Mouse (Mus musculus) intestine, embryonic 15.5 days (tissue): ENCODE results near the gene Izumo1. TPM values are rescaled to one million over a fixed set of nuclear protein-coding genes. Genes with fewer than 3 reads are reported as not detected.
"Not testable (repeated sequence)": the region's sequence is repeated elsewhere in the genome, so short reads cannot be mapped to it uniquely, and the experiment has no call there.

Experiments
- ATAC-seq: fragments of 200-750 bp; cut with Nextera tagmentation; 2 replicates; pipeline ENCODE4 v1.8.0; 2017; ENCODE audit warnings: moderate TSS enrichment, moderate library complexity
- H3K27ac ChIP-seq: fragments of 300-500 bp; sonication (generic); 2 replicates; pipeline ENCODE4 v1.5.1; 2015; ENCODE audit warnings: mild to moderate bottlenecking, inconsistent platforms
- H3K27me3 ChIP-seq: fragments of 300-500 bp; sonication (generic); replicated peaks from 2 replicates; pipeline ENCODE4 v1.6.1; 2015; ENCODE audit warnings: inconsistent platforms
- H3K36me3 ChIP-seq: fragments of 300-500 bp; sonication (generic); 2 replicates; pipeline ENCODE4 v1.6.1; 2015; ENCODE audit warnings: inconsistent platforms
- H3K4me1 ChIP-seq: fragments of 300-500 bp; sonication (generic); replicated peaks from 2 replicates; pipeline ENCODE4 v1.6.1; 2015; ENCODE audit warnings: inconsistent platforms
- H3K4me2 ChIP-seq: fragments of 300-500 bp; sonication (generic); replicated peaks from 2 replicates; pipeline ENCODE4 v1.6.1; 2015; ENCODE audit warnings: mild to moderate bottlenecking, inconsistent platforms
- H3K4me3 ChIP-seq: fragments of 300-500 bp; sonication (generic); replicated peaks from 2 replicates; pipeline ENCODE4 v1.5.1; 2015; ENCODE audit warnings: inconsistent platforms
- H3K9ac ChIP-seq: fragments of 300-500 bp; sonication (generic); 2 replicates; pipeline ENCODE4 v1.6.1; 2015; ENCODE audit warnings: inconsistent platforms
- H3K9me3 ChIP-seq: fragments of 300-500 bp; sonication (generic); 2 replicates; pipeline ENCODE4 v1.6.1; 2016; ENCODE audit warnings: inconsistent platforms
- WGBS: fragments of 180-500 bp; shearing (Covaris S2); methylation state at CpG from one replicate; pipeline ENCODE4 v1.1.7; 2015; 5-methylcytosine and 5-hydroxymethylcytosine counted together
- polyA plus RNA-seq: library from polyadenylated mRNA; unstranded; fragments of >200 nt; fragmentation: Nextera tagmentation; extraction: Ambion mirVana; gene quantifications from 2 replicates; pipeline ENCODE4 v1.2.1, GENCODE M21; 2015

The Izumo1 gene
- polyA plus RNA-seq, 1 experiment from 2014 or later = not detected

DNA sequence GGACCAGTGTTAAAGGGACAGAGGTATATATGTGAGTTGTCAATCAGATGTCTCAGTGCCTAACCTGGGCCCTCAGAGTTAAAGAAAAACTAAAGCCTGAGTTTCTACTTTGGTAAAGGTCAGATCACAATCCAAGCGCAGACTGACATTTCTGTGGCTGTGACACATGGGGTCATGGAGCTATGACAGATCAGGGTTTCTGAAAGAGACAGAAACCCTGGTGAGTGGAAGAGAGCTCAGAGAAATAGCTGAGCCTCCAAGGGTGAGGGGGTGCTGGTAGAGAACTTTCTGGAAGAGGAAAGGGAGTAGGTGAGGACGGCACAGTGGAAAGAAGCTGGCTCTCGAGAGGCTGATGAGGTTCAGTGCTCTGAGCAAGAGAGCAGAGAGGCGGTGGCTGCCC is 25.1 kb downstream of the Izumo1 start:
- WGBS = 82% methylated on average over 4 of the region's 4 CpGs
- no peak for ATAC-seq
- no peak overlapping the region for H3K9ac ChIP-seq

GRCm38 (mm10) chr7:45649351-45649750 is 27.7 kb downstream of the Izumo1 start:
- Histone ChIP-seq H3K27ac (no peak overlapping the region), H3K9me3 (no peaks in the 10 kb centered on the region), H3K4me1 (peaks cover 10% of the 10 kb centered on the region; the same call in 1 of the 2 replicates), H3K4me3 (no peak overlapping the region), H3K4me2 (no peak overlapping the region), H3K36me3 (no peaks in the 10 kb centered on the region), H3K27me3 (no peaks in the 10 kb centered on the region), H3K9ac (no peak overlapping the region)
- 70% methylated on average over 8 of the region's 8 CpGs for WGBS
- ATAC-seq = no peak

More for the DNA sequence above, 25.1 kb downstream of the Izumo1 start:
- Histone ChIP-seq H3K4me1 (peaks cover 21% of the 10 kb centered on the region), H3K4me2 (no peak overlapping the region), H3K4me3 (no peak overlapping the region), H3K27me3 (no peaks in the 10 kb centered on the region), H3K9me3 (no peaks in the 10 kb centered on the region), H3K36me3 (no peaks in the 10 kb centered on the region), H3K27ac (no peak overlapping the region)

DNA sequence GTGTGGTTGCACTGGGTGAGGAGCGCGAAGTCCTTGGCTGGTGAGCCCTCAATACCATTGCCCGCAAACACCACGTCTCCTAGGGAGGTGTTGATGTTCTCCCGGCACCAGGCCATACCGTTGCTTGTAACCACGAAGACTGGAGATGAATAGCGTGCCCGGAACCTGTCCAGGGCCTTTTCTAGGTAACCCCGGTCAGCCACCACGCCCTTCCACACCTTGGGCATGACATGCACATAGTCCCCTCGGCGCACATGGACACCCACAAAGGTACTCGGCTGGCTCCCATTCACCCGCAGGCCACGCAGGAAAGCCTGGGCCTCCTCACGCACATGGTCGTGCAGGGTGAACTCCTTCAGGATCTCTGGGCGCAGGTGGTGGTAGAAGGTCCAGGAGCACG is 28.9 kb downstream of the Izumo1 start:
- 94% methylated on average over 20 of the region's 20 CpGs for WGBS
- not testable (repeated sequence) for H3K4me1 ChIP-seq, H3K27me3 ChIP-seq, H3K27ac ChIP-seq, H3K4me2 ChIP-seq, ATAC-seq, H3K9ac ChIP-seq, H3K36me3 ChIP-seq, H3K9me3 ChIP-seq, H3K4me3 ChIP-seq

- no peaks in the 10 kb centered on the region for H3K27me3 ChIP-seq
- no peaks in the 10 kb centered on the region for H3K9me3 ChIP-seq
- H3K4me2 ChIP-seq = peak overlapping the region; percentile 50
- H3K4me1 ChIP-seq = 0 out of 2 replicates have a peak, but pooled peaks cover 8% of the 10 kb centered on the region
- ATAC-seq = peak; percentile 82
- no peaks in the 10 kb centered on the region for H3K36me3 ChIP-seq
- H3K4me3 ChIP-seq = 0 out of 2 replicates have a peak overlapping the region, but pooled peaks have one; percentile 2
- WGBS = 34% methylated on average over 17 of the region's 17 CpGs
- H3K27ac ChIP-seq = no peak overlapping the region
- no peak overlapping the region for H3K9ac ChIP-seq
Observed at GRCm38 (mm10) chr7:45654424-45655047, 32.9 kb downstream of the Izumo1 start.

DNA sequence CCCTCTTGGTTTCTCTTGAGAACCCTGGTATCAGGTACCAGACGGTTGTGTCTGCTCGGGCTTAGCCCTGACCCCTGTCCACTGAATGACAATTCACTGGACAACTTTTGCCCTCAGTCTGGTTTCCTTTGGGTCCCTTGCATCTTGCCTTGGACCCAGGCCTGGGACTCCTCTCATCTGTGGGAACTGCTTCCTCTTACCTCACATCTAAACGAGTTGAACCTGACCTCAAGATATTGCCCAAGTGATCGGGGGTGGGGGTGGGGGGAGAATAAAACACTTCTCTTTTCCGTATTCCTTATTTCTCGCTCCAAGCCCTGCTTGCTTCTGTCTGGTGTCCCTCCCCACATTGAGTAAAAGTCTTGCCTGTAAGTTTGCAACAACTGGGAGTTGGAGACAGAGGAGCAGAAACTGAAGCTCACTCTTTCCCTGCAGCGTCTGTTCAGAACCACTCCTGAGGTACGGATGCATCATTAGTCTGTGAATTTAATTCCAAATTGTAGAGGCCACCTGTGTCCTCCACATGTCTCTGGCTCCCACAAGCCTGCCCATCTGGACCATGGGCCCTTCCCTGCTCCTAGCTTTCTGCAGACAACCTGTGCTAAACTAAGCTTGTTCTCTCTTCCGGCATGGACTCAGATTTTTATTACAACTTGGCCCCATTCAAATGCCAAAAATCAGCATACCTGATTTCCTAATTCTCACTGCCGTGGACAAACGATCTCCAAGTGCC is 39.3 kb downstream of the Izumo1 start:
- no peak for ATAC-seq
- Histone ChIP-seq H3K27me3 (no peaks in the 10 kb centered on the region; the same call in 1 of the 2 replicates), H3K27ac (no peak overlapping the region), H3K4me3 (no peak overlapping the region), H3K9me3 (no peaks in the 10 kb centered on the region), H3K4me1 (peaks cover 18% of the 10 kb centered on the region), H3K9ac (no peak overlapping the region), H3K4me2 (no peak overlapping the region), H3K36me3 (no peaks in the 10 kb centered on the region)
- WGBS = 83% methylated on average over 11 of the region's 11 CpGs

- not testable (repeated sequence) for H3K4me2 ChIP-seq, H3K9ac ChIP-seq, H3K4me3 ChIP-seq, H3K27me3 ChIP-seq, H3K36me3 ChIP-seq, ATAC-seq, H3K9me3 ChIP-seq, H3K27ac ChIP-seq
- H3K4me1 ChIP-seq = peaks cover 21% of the 10 kb centered on the region
- WGBS = 87% methylated on average over 6 of the region's 6 CpGs
Observed at GRCm38 (mm10) chr7:45661702-45662101, 40.1 kb downstream of the Izumo1 start.

- Histone ChIP-seq H3K9me3 (no peaks in the 10 kb centered on the region), H3K4me3 (peak overlapping the region; percentile 18), H3K27me3 (no peaks in the 10 kb centered on the region; the same call in 1 of the 2 replicates), H3K4me2 (peak overlapping the region; percentile 33), H3K9ac (peak overlapping the region; percentile 23; the same call in 1 of the 2 replicates), H3K4me1 (peaks cover 23% of the 10 kb centered on the region), H3K27ac (0 out of 2 replicates have a peak overlapping the region, but pooled peaks have one; percentile 11), H3K36me3 (no peaks in the 10 kb centered on the region)
- peak; percentile 49; the same call in 1 of the 2 replicates for ATAC-seq
- WGBS = 39% methylated on average over 13 of the region's 13 CpGs
Observed at GRCm38 (mm10) chr7:45665303-45666138, 43.9 kb downstream of the Izumo1 start.

- 67% methylated on average over 7 of the region's 7 CpGs for WGBS
- ATAC-seq = peak; percentile 59; the same call in 1 of the 2 replicates
- Histone ChIP-seq H3K4me1 (peaks cover 23% of the 10 kb centered on the region), H3K4me2 (peak within 1 kb of the TSS; percentile 33), H3K36me3 (no peaks in the 10 kb centered on the region), H3K27ac (0 out of 2 replicates have a peak within 1 kb of the TSS, but pooled peaks have one; percentile 11), H3K9ac (peak within 1 kb of the TSS; percentile 23; the same call in 1 of the 2 replicates), H3K27me3 (no peaks in the 10 kb centered on the region; the same call in 1 of the 2 replicates), H3K9me3 (no peaks in the 10 kb centered on the region), H3K4me3 (peak within 1 kb of the TSS; percentile 18)
Observed at GRCm38 (mm10) chr7:45666161-45666560, 44.5 kb downstream of the Izumo1 start, which contains the start of gene Fut2. Gene Fut2, minus strand, starts transcription at chr7:45666394.

DNA sequence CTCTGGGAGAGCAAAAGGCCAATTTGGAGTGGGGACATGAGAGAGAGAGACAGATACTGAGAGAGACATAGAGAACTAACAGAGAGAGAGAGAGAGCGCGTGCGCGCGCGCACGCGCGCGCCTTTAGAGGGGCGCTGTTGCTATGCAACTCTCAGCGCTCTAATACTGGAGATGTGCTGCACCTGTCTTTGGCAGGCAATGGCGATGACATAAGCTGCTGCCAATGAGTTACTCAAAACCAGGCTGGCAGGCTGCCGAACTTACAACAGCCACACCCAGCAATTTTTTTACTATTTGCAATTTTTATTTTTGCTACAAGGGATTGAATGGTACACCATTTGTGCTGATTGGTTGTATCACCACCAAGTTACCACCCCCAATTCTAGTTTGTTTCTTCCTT is 46.1 kb downstream of the Izumo1 start:
- ATAC-seq = no peak
- Histone ChIP-seq H3K9ac (no peak overlapping the region), H3K4me1 (peaks cover 23% of the 10 kb centered on the region), H3K27me3 (no peaks in the 10 kb centered on the region; the same call in 1 of the 2 replicates), H3K36me3 (no peaks in the 10 kb centered on the region), H3K4me3 (no peak overlapping the region), H3K27ac (no peak overlapping the region), H3K9me3 (no peaks in the 10 kb centered on the region), H3K4me2 (no peak overlapping the region)
- WGBS = 78% methylated on average over 14 of the region's 14 CpGs

GRCm38 (mm10) chr7:45668921-45669320 is 47.3 kb downstream of the Izumo1 start:
- Histone ChIP-seq H3K27ac (no peak overlapping the region), H3K4me3 (no peak overlapping the region), H3K9me3 (no peaks in the 10 kb centered on the region), H3K36me3 (no peaks in the 10 kb centered on the region), H3K4me2 (no peak overlapping the region), H3K4me1 (peaks cover 21% of the 10 kb centered on the region), H3K9ac (no peak overlapping the region), H3K27me3 (no peaks in the 10 kb centered on the region; the same call in 1 of the 2 replicates)
- WGBS = 97% methylated on average over 9 of the region's 9 CpGs
- no peak for ATAC-seq

DNA sequence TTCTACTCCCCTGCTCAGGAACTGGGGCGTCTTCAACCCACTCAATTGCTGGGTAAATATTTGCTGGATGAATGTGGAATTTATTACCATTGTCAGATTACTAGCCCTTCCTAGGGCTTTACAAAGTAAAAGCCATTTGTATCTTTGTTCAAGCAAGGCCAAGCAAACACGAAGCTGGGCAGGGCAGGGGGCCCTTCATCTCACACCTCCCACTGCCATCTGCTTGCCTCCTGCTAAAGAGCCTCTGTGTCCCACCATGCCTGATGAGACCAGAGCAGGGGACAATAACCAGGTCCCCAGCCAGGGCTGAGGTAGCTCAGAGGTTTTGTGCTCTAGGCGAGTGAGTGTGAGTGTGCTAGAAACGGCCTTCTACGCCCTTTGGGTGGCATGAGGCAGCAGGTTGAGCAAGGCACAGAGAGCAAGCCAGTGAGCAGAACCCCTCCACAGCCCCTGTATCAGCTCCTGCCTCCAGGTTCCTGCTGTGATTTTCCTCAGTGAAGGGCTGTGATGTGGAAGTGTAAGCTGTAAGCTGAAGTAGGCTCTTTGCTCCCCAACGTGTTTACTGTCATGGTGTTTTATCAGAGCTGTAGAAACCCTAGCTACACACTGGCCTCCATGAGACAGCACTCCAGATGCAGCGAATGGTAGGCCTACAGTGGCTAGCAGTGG is 56.1 kb downstream of the Izumo1 start:
- peak overlapping the region; percentile 18; the same call in 1 of the 2 replicates for H3K27ac ChIP-seq
- H3K4me2 ChIP-seq = no peak overlapping the region
- no peaks in the 10 kb centered on the region for H3K9me3 ChIP-seq
- WGBS = 56% methylated on average over 7 of the region's 7 CpGs
- ATAC-seq = peak; percentile 35
- H3K9ac ChIP-seq = no peak overlapping the region
- H3K4me1 ChIP-seq = peaks cover 21% of the 10 kb centered on the region; the same call in 1 of the 2 replicates
- H3K27me3 ChIP-seq = no peaks in the 10 kb centered on the region
- no peak overlapping the region for H3K4me3 ChIP-seq
- no peaks in the 10 kb centered on the region for H3K36me3 ChIP-seq
